Mouse (Mus musculus) midbrain, postnatal 0 days (tissue): ENCODE results near the gene Rnf185. TPM values are rescaled to one million over a fixed set of nuclear protein-coding genes. Genes with fewer than 3 reads are reported as not detected.

Experiments used
- ATAC-seq: fragments of 200-750 bp; cut with Nextera tagmentation; 2 replicates; pipeline ENCODE4 v1.8.0; 2017; ENCODE audit warnings: moderate number of reproducible peaks, mild to moderate bottlenecking, moderate TSS enrichment, moderate library complexity; ENCODE audit not compliant: low FRiP score
- DNase-seq: peaks from one replicate; pipeline ENCODE4 v3.0.0-alpha.2; 2015; ENCODE audit warnings: low spot score
- H3K27ac ChIP-seq: fragments of 300-500 bp; sonication (generic); 2 replicates; pipeline ENCODE4 v1.5.1; 2014; ENCODE audit warnings: low read depth, mild to moderate bottlenecking, low read length, mixed read lengths
- H3K27me3 ChIP-seq: fragments of 300-500 bp; sonication (generic); 2 replicates; pipeline ENCODE4 v1.6.1; 2014; ENCODE audit warnings: low read length, control low read depth, mixed read lengths; ENCODE audit not compliant: insufficient read depth
- H3K36me3 ChIP-seq: fragments of 300-500 bp; sonication (generic); 2 replicates; pipeline ENCODE4 v1.6.1; 2014; ENCODE audit warnings: low read length, control low read depth, mixed read lengths; ENCODE audit not compliant: insufficient read depth
- H3K4me1 ChIP-seq: fragments of 300-500 bp; sonication (generic); 2 replicates; pipeline ENCODE4 v1.6.1; 2014; ENCODE audit warnings: mild to moderate bottlenecking, control low read depth, antibody characterized with exemption, low read length, mixed read lengths; ENCODE audit not compliant: insufficient read depth
- H3K4me2 ChIP-seq: fragments of 300-500 bp; sonication (generic); 2 replicates; pipeline ENCODE4 v1.6.1; 2014; ENCODE audit warnings: low read depth, mild to moderate bottlenecking, low read length, mixed read lengths; ENCODE audit not compliant: poor library complexity, severe bottlenecking
- H3K4me3 ChIP-seq: fragments of 300-500 bp; sonication (generic); 2 replicates; pipeline ENCODE4 v1.5.1; 2014; ENCODE audit warnings: low read depth, mild to moderate bottlenecking, low read length, moderate library complexity
- H3K9ac ChIP-seq: fragments of 300-500 bp; sonication (generic); replicated peaks from 2 replicates; pipeline ENCODE4 v1.6.1; 2014; ENCODE audit warnings: mild to moderate bottlenecking, low read length, moderate library complexity, mixed read lengths; ENCODE audit not compliant: poor library complexity, severe bottlenecking
- H3K9me3 ChIP-seq: fragments of 300-500 bp; sonication (generic); 2 replicates; pipeline ENCODE4 v1.6.1; 2016; ENCODE audit warnings: low read length, control low read depth
- CTCF ChIP-seq: IDR thresholded peaks from 2 replicates; pipeline ENCODE4 v1.5.1; 2016; ENCODE audit warnings: antibody characterized with exemption, mild to moderate bottlenecking
- WGBS: fragments of 180-500 bp; shearing (Covaris S2); extraction: QIAGEN DNeasy Blood & Tissue Kit; methylation state at CpG from one replicate; pipeline ENCODE4 v1.1.7; 2014; 5-methylcytosine and 5-hydroxymethylcytosine counted together
- polyA plus RNA-seq: library from polyadenylated mRNA; unstranded; fragments of >200 nt; fragmentation: Nextera tagmentation; extraction: Ambion mirVana; gene quantifications from 2 replicates; pipeline ENCODE4 v1.2.1, GENCODE M21; 2015
- total RNA-seq: library from RNA; depleted of rRNA; stranded (reverse); fragments of >200 nt; gene quantifications from 2 replicates; pipeline ENCODE4 v1.2.3, GENCODE M21; 2014

The Rnf185 gene
- total and polyA plus RNA-seq, 2 experiments from 2014 or later = 39.6 to 43.6 TPM

DNA sequence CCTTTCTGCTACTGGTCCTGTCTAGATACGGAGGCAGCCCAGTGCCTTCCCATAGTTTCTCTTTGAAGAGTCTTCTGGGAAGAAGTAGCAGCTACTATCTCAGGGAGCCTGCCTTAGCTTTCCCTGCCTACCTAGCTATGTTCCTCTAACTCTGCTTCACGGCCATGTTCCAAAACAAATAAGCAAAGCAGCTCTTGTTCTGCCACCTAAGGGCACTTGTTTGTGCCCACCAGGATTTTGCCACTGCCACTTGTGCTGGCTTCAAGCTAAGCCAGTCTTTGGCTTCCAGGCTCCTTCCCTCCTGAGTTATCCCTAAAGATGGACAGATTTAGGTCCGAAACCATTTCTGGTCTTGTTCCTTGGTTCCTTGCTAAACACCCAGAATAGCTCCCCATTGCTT lies 40.1 kb downstream of the Rnf185 start:
- Histone ChIP-seq H3K4me2 (no peak overlapping the region), H3K9me3 (no peaks in the 10 kb centered on the region), H3K9ac (no peak overlapping the region), H3K27ac (no peak overlapping the region), H3K4me3 (no peak overlapping the region), H3K27me3 (no peaks in the 10 kb centered on the region), H3K4me1 (no peaks in the 10 kb centered on the region), H3K36me3 (peaks cover 9% of the 10 kb centered on the region)
- 86% methylated on average over 3 of the region's 3 CpGs for WGBS
- ATAC-seq (no peak), DNase-seq (no peak)
- no peak for TF ChIP-seq CTCF

DNA sequence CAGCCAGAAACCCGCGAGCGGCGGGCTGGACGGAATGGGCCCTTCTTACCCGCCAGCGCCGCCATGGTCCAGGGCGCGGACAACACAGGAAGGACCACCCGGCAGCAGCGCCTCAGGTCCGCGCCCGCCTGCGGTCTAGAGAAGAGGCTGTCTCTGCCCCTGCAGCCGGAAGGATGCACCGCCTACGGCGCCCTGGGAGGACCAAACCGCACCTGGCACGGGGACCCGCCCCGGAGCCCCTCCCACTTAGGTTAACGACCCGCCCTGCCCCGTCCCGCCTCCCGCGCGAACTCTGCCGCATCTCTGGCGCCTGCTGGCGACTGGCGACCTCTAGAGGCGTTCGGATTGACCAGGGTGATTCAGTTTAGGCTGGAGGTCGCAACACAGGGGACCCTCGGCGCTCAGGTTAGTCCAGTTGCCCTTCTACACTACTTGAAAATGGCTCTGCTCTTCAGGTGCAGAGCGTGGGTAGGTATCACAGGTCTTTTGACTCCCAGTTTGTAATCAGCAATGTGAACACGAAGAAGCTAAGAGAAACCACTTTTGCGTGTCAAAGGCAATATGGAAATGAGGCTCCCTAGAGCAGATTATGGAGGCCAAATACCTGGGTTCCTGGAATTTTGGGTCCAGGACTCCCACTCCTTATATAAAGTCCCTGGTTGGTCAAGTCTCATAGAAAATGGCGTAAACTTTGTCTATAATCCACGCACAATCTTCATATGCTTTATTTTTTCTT lies 43.0 kb downstream of the Rnf185 start, which contains the start of gene Limk2:
TSS of gene Limk2 (minus strand) at position 193 of the 736 bp plus-strand sequence.
- Histone ChIP-seq H3K27me3 (no peaks in the 10 kb centered on the region), H3K36me3 (no peaks in the 10 kb centered on the region), H3K9ac (peak within 1 kb of the TSS; percentile 84), H3K27ac (peak within 1 kb of the TSS; percentile 62), H3K4me2 (peak within 1 kb of the TSS; percentile 79), H3K4me3 (peak within 1 kb of the TSS; percentile 62), H3K4me1 (no peaks in the 10 kb centered on the region), H3K9me3 (no peaks in the 10 kb centered on the region)
- 2% methylated on average over 45 of the region's 45 CpGs for WGBS
- ATAC-seq = peak; percentile 90
- peak; percentile 85 for DNase-seq
- TF ChIP-seq CTCF = peak; percentile 83

DNA sequence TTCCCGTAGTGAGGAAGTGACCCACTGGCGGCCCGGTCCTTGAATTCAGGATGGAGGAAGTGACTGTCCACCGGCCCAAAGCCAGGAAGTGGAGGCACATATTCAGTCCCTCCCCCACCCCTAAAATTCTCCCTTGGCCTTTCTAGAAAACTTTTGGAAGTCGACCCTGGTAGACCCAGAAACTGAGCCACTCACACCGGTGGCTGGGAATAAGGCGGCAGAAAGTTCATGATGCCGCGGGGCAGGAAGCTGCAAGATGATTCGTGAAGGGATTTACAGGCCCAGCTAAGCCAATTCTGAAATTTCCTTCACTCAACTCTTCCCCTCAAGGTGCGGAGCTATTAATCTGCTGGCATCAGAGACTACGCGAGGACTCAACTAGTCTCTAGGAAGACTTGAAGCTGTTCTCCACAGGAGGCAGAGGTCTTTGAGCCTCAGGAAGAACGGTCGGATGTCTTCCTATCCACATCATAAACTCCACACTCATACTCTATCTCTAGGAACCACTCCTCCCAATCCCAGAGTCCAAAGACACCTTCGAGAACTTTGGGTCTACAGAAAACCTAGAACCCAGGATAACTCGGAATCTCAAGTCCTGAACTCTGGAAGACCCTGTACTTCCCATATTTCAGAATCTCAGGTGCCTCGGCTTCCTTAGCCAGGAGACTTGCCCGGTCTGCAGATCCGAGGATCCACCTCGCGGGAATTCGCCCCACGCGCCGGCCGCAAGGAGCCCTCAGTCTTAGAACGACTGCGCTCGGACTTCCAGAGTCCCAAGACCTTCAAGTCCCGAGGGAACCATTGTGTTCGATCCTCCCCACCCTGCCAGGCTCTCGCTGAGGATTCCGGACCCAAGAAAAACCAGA lies 43.8 kb downstream of the Rnf185 start:
- no peak for TF ChIP-seq CTCF
- H3K27ac ChIP-seq = peak overlapping the region; percentile 62; the same call in 1 of the 2 replicates
- DNase-seq = peak; percentile 3
- no peaks in the 10 kb centered on the region for H3K4me1 ChIP-seq
- no peaks in the 10 kb centered on the region for H3K9me3 ChIP-seq
- H3K9ac ChIP-seq = peak overlapping the region; percentile 84
- no peak; the same call in 1 of the 2 replicates for ATAC-seq
- H3K4me3 ChIP-seq = peak overlapping the region; percentile 62
- 9% methylated on average over 34 of the region's 34 CpGs for WGBS
- H3K36me3 ChIP-seq = no peaks in the 10 kb centered on the region
- H3K4me2 ChIP-seq = peak overlapping the region; percentile 79
- no peaks in the 10 kb centered on the region for H3K27me3 ChIP-seq

DNA sequence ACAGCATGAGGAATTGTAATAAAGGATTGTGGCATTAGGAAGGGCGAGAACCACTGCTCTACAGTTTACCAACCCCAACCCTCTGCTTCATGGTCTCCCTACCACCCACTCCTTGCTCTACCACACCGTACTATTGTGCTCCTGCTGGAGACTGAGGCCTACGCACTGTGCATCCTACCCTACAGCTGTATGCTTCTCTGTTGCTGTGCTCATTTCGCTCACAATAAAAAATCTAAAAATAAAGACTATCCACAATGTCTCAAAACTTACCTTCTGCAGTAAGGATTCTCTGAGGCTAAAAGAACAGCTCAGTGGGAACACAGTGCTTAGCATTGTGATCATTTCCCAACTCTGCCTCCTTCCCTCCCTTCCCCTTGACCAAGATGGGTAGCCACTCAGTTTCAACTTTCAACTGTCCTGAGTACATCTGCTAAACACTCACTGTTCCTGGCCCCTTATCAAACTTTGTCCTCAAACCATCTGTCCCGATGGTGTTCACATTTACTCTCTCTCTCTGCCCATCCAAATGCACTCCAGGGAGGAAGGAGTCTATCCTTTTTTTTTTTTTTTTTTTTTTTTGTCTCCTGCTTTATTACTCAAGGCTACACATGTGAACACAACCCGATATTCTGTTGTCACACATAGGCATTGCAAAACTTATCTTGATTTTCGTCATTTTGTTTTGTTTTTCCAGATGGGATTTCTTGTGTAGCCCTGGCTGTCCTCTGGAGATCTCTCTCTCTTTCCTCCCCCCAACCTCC lies 47.7 kb downstream of the Rnf185 start:
- DNase-seq (no peak), ATAC-seq (no peak)
- H3K9ac ChIP-seq = no peak overlapping the region
- H3K4me1 ChIP-seq = no peaks in the 10 kb centered on the region
- no peaks in the 10 kb centered on the region for H3K36me3 ChIP-seq
- no peak overlapping the region for H3K27ac ChIP-seq
- H3K9me3 ChIP-seq = no peaks in the 10 kb centered on the region
- no peak overlapping the region for H3K4me3 ChIP-seq
- TF ChIP-seq CTCF = no peak
- H3K4me2 ChIP-seq = no peak overlapping the region
- 90% methylated on average over 7 of the region's 7 CpGs for WGBS
- H3K27me3 ChIP-seq = no peaks in the 10 kb centered on the region

DNA sequence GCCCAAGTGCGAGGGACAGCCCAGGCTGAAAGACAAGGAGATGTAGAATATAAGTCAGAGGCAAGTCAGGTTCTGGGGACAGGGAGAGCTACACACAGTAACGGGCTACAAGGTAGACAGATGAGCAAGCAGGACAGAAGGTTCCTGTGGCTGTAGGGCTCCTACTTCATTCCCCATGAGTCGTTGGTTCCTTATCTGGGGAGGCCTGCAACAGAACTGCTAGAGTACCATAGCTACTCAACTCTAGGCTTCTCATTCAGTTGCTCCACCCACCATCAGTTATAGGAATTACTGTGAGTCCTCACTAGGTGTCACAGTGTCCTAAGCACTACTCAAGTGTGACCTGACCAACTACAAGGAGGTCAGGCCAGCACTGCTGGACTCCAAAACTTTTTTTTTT lies 49.1 kb downstream of the Rnf185 start:
- H3K4me1 ChIP-seq = no peaks in the 10 kb centered on the region
- no peak overlapping the region for H3K4me2 ChIP-seq
- TF ChIP-seq CTCF = no peak
- WGBS = 87% methylated on average over 3 of the region's 3 CpGs
- no peaks in the 10 kb centered on the region for H3K9me3 ChIP-seq
- H3K36me3 ChIP-seq = no peaks in the 10 kb centered on the region
- ATAC-seq (no peak), DNase-seq (no peak)
- no peak overlapping the region for H3K4me3 ChIP-seq
- no peak overlapping the region for H3K27ac ChIP-seq
- no peaks in the 10 kb centered on the region for H3K27me3 ChIP-seq
- H3K9ac ChIP-seq = no peak overlapping the region
